Mouse (Mus musculus) kidney, embryonic 16.5 days (tissue): Measurements from ENCODE around the gene Mmp7. TPM values are rescaled to one million over a fixed set of nuclear protein-coding genes. Genes with fewer than 3 reads are reported as not detected.

Source experiments
- ATAC-seq: fragments of 200-750 bp; cut with Nextera tagmentation; 2 replicates; pipeline ENCODE4 v1.8.0; 2017; ENCODE audit warnings: moderate TSS enrichment; ENCODE audit not compliant: low FRiP score, low TSS enrichment
- H3K27ac ChIP-seq: fragments of 300-500 bp; sonication (generic); 2 replicates; pipeline ENCODE4 v1.5.1; 2014; ENCODE audit warnings: low read length
- H3K27me3 ChIP-seq: fragments of 300-500 bp; sonication (generic); 2 replicates; pipeline ENCODE4 v1.6.1; 2014; ENCODE audit warnings: low read length, control low read depth, mixed read lengths; ENCODE audit not compliant: insufficient read depth
- H3K36me3 ChIP-seq: fragments of 300-500 bp; sonication (generic); 2 replicates; pipeline ENCODE4 v1.6.1; 2014; ENCODE audit warnings: low read length, control low read depth, mixed read lengths; ENCODE audit not compliant: insufficient read depth
- H3K4me1 ChIP-seq: fragments of 300-500 bp; sonication (generic); 2 replicates; pipeline ENCODE4 v1.6.1; 2014; ENCODE audit warnings: low read length, control low read depth, mixed read lengths; ENCODE audit not compliant: insufficient read depth
- H3K4me2 ChIP-seq: fragments of 300-500 bp; sonication (generic); replicated peaks from 2 replicates; pipeline ENCODE4 v1.6.1; 2014; ENCODE audit warnings: low read depth, low read length
- H3K4me3 ChIP-seq: fragments of 300-500 bp; sonication (generic); 2 replicates; pipeline ENCODE4 v1.5.1; 2014; ENCODE audit warnings: mild to moderate bottlenecking, low read length
- H3K9ac ChIP-seq: fragments of 300-500 bp; sonication (generic); replicated peaks from 2 replicates; pipeline ENCODE4 v1.6.1; 2014; ENCODE audit warnings: low read length
- H3K9me3 ChIP-seq: fragments of 300-500 bp; sonication (generic); 2 replicates; pipeline ENCODE4 v1.6.1; 2016; ENCODE audit warnings: low read length, control low read depth
- WGBS: fragments of 180-500 bp; shearing (Covaris S2); extraction: QIAGEN DNeasy Blood & Tissue Kit; methylation state at CpG from one replicate; pipeline ENCODE4 v1.1.7; 2014; 5-methylcytosine and 5-hydroxymethylcytosine counted together
- polyA plus RNA-seq: library from polyadenylated mRNA; unstranded; fragments of >200 nt; fragmentation: Nextera tagmentation; extraction: Ambion mirVana; gene quantifications from 2 replicates; pipeline ENCODE4 v1.2.1, GENCODE M21; 2015

Gene Mmp7
- polyA plus RNA-seq = not detected in 2 replicates

DNA sequence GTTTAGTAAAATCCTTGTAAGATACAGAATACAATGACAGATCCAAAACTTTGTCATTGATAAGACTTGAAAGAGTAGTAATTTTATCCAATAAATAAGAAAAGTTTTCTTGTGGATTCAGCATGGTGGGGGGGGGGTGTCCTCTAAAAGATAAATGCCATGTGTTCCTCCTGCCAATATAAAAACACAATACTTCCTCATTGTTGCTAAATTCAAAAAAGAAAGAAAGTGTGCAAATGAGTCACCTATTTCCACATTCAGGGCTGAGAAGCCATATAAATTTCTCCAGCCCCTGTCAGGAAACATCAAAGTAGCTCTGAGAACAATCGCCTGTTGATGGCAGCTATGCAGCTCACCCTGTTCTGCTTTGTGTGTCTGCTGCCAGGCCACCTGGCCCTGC is at the start of gene Mmp7:
Mmp7 (plus strand) TSS at position 301 of the 400 bp plus-strand sequence.
- Histone ChIP-seq H3K4me2 (no peak within 1 kb of the TSS), H3K27me3 (no peaks in the 10 kb centered on the region), H3K9ac (no peak within 1 kb of the TSS), H3K27ac (no peak within 1 kb of the TSS), H3K4me1 (no peaks in the 10 kb centered on the region), H3K4me3 (no peak within 1 kb of the TSS), H3K36me3 (no peaks in the 10 kb centered on the region), H3K9me3 (no peaks in the 10 kb centered on the region)
- WGBS = 28% methylated on average over 1 of the region's 1 CpGs
- ATAC-seq = no peak

DNA sequence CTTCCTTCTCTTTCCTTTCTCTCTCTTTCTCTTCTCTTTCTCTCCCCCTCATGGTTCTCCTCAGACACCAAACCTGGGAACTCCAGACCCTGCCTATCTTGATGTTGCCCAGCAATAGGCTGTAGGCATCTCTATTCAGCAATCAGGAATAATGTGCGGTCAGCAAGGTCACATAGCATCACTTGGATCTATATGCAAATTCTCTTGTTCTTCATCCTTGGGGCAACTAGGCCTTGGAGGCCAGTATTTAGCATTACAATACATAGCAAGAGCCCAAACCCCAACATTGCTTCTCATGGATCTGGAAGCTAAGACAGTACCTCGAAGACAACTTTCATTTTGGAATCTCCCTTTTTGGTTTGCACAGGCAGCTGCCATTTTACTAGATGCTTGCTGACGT is 44.0 kb upstream of the Mmp7 start:
- Histone ChIP-seq H3K27me3 (no peaks in the 10 kb centered on the region), H3K4me1 (no peaks in the 10 kb centered on the region), H3K4me2 (no peak overlapping the region), H3K36me3 (no peaks in the 10 kb centered on the region), H3K9me3 (no peaks in the 10 kb centered on the region), H3K27ac (no peak overlapping the region), H3K4me3 (no peak overlapping the region), H3K9ac (no peak overlapping the region)
- WGBS = 90% methylated on average over 3 of the region's 3 CpGs
- ATAC-seq = no peak

DNA sequence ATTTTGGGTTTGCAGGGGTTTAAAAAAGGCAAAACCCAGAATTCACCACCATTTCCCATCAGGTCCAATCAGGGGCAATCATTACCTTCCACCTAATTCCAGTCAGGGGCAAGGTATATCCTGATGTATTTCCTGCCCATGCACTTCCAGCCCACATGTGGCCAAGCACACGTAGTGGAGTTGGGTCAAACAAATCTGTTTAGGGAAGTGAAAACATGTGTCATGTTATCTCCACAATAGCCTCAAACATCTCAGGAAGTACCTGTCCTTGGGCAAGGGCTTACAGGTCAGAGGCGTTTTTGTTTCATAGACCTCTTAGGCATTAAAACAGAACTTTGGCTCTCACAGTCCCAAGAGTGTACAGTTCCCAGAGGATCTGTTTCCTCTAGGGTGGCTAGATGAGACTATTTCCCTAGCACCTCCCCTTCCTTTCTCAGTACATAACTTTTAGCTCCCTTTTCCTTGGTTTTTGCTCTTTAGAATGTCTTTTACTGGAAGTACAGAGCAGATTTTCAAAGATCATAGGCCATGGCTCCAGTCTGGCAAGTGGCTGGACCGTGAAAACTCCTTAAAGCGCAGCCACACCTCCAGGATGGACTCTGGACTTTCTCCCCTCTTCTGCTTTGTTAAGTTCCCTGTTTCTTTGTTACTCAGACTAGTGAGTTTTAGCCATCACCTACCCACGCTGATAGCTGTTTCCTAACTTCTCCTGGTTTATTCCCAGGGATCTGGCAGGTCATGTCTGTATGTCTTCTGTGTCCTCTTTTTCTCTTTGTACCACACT is 41.3 kb upstream of the Mmp7 start:
- no peaks in the 10 kb centered on the region for H3K9me3 ChIP-seq
- 72% methylated on average over 5 of the region's 5 CpGs for WGBS
- H3K4me1 ChIP-seq = no peaks in the 10 kb centered on the region
- no peak overlapping the region for H3K27ac ChIP-seq
- H3K4me3 ChIP-seq = no peak overlapping the region
- no peak overlapping the region for H3K9ac ChIP-seq
- H3K4me2 ChIP-seq = no peak overlapping the region
- 0 out of 2 replicates have a peak, but pooled peaks have one; percentile 46 for ATAC-seq
- no peaks in the 10 kb centered on the region for H3K36me3 ChIP-seq
- no peaks in the 10 kb centered on the region for H3K27me3 ChIP-seq

DNA sequence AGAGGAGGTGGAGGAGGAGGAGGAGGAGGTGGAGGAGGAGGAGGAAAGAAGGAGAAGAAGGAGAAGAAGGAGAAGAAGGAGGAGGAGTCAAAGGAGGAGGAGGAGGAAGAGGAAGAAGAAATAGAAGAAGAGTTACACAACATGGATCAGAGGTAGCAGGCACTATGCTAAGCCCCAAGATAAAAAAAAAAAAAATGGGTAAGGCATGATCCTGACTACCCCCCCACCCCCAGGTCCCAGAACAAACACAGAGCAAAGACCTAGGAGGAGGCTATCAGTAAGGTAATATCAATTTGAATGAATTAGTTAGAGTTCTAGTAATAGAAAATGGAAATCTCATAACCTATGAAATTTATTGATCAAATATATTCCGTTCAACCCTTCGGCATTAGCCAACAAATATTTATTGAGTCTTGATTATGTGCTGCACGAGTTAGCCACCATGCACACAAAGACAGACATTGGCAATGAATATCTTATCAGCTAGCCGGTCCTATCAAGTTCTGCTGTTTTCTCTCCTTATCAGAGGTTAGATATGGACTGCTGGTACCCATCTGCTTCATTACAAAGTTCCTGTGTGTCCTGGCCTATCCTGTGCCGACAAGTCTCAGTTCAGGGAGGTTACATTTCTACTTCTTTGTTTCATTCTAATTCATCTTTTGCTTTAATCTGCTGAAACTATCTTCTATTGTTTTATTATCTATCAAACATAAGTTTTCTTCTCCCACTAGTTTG is 39.4 kb upstream of the Mmp7 start:
- no peak for ATAC-seq
- Histone ChIP-seq H3K9me3 (no peaks in the 10 kb centered on the region), H3K36me3 (no peaks in the 10 kb centered on the region), H3K4me2 (no peak overlapping the region), H3K27ac (no peak overlapping the region), H3K27me3 (no peaks in the 10 kb centered on the region), H3K4me1 (no peaks in the 10 kb centered on the region), H3K9ac (no peak overlapping the region), H3K4me3 (no peak overlapping the region)
- 87% methylated on average over 5 of the region's 5 CpGs for WGBS

DNA sequence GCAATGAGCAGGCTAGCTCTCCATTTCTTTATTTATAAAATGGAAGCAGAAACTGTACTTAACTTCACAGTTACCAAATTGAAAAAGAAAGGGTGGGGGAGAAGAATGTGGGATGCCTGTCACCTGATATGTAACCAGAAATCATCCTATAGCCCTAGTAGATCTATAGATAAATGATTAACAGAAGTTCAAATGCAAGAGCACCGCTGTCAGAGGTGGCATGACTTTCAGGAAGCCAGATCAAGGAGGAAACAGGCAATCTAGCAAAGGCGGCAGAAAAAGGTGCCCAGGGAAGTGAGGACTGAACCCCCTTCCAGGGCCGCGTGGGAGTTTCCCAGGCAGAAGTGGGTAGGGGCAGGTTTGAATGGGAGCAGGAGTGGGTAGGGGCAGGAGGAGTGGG is 33.9 kb upstream of the Mmp7 start:
- no peaks in the 10 kb centered on the region for H3K36me3 ChIP-seq
- peak; percentile 49; the same call in 1 of the 2 replicates for ATAC-seq

DNA sequence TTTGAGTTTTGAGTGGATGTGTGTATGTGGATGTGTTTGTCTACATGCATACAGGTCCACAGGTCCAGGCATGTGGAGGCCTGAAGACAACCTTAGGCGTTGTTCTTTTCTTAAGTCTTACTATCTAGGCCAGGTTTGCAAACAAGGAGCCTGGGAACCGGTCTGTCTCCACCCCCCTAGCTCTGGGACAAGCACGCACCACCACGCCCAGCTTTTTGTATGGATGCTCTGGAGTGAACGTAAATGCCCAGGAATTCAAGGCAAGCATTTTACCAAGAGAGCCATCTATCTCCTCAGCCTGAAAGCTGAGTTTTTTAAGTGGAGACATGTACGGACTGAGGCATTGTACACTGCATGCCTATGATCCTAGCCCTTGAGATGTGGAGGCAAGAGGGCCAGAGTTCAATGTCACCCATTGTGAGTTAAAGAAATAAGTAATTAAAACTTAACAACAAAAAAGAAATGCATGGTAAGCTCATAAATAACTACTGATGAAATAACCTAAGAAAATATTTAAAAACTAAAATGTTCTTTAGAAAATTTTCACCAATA is 32.3 kb upstream of the Mmp7 start:
- no peak overlapping the region for H3K27ac ChIP-seq
- no peaks in the 10 kb centered on the region for H3K27me3 ChIP-seq
- H3K4me2 ChIP-seq = no peak overlapping the region
- no peak overlapping the region for H3K9ac ChIP-seq
- no peaks in the 10 kb centered on the region for H3K9me3 ChIP-seq
- 85% methylated on average over 6 of the region's 6 CpGs for WGBS
- H3K4me1 ChIP-seq = no peaks in the 10 kb centered on the region
- no peaks in the 10 kb centered on the region for H3K36me3 ChIP-seq
- ATAC-seq = no peak
- no peak overlapping the region for H3K4me3 ChIP-seq

More for the DNA sequence above, 33.9 kb upstream of the Mmp7 start:
- no peaks in the 10 kb centered on the region for H3K9me3 ChIP-seq
- no peaks in the 10 kb centered on the region for H3K27me3 ChIP-seq
- H3K4me1 ChIP-seq = no peaks in the 10 kb centered on the region
- WGBS = 57% methylated on average over 4 of the region's 4 CpGs
- H3K4me2 ChIP-seq = no peak overlapping the region
- H3K27ac ChIP-seq = no peak overlapping the region
- no peak overlapping the region for H3K4me3 ChIP-seq
- H3K9ac ChIP-seq = no peak overlapping the region

DNA sequence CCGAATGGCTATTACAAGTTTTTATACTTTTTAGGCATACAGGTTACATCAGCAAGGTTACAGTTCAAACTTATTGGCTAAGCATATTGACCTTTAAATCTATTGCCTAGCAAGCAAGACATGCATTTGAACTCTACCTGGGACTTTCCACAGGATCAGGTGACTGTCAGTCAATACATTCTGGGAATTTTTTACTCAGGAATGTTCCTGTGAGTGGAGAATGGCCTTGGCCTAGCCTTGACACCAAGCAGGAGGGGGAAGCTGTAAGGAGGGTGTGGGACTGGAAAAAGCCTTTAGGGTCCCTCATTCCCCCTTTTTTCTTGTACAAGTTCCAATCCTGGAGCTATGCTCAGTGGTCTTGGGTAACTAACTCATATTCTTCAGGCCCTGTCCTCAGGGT is 30.5 kb upstream of the Mmp7 start:
- H3K4me1 ChIP-seq = no peaks in the 10 kb centered on the region
- no peak overlapping the region for H3K9ac ChIP-seq
- no peak overlapping the region for H3K4me3 ChIP-seq
- ATAC-seq = no peak
- 96% methylated on average over 1 of the region's 1 CpGs for WGBS
- H3K27me3 ChIP-seq = no peaks in the 10 kb centered on the region
- H3K9me3 ChIP-seq = no peaks in the 10 kb centered on the region
- H3K27ac ChIP-seq = no peak overlapping the region
- no peaks in the 10 kb centered on the region for H3K36me3 ChIP-seq
- no peak overlapping the region for H3K4me2 ChIP-seq

DNA sequence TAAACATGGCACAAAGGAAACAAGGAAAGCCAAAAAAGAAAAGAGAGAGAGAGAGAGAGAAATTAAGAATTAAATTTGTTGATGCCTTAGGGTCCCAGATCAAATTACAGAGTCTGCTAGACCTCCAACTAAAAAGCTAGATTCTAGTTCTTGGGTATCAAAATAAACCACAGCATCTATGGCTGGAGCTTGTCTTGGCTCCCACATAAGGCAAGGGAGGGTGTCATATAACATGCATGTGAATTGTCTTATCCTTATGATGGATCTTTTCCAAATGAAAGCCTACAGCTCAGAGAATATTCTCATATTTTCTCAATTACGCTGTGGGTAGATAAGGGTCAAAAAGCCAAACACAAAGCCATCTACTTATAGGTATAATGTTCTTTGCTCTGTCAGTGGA is 22.2 kb upstream of the Mmp7 start:
- H3K27me3 ChIP-seq = no peaks in the 10 kb centered on the region
- no peak overlapping the region for H3K27ac ChIP-seq
- H3K4me2 ChIP-seq = no peak overlapping the region
- WGBS = 86% methylated on average over 1 of the region's 1 CpGs
- no peak for ATAC-seq
- H3K4me3 ChIP-seq = no peak overlapping the region
- H3K9me3 ChIP-seq = no peaks in the 10 kb centered on the region
- H3K4me1 ChIP-seq = no peaks in the 10 kb centered on the region
- H3K36me3 ChIP-seq = no peaks in the 10 kb centered on the region
- H3K9ac ChIP-seq = no peak overlapping the region

DNA sequence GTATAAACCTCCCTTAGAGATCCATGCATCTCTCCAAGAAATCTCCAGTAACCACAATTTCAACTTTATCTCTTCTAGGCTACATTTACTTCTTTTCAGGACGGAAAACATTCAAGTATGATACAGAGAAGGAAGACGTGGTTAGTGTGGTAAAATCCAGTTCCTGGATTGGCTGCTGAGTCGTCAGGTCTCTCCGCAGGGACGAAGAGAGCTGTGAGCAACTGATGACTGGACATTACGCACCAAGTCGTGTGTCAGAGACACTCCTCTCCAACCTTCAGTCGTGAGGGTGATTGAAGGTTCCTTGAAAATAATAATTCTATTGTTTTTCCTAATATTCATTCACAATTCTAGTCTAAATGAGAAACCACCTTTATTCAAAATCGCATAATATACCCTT is 18.9 kb upstream of the Mmp7 start:
- Histone ChIP-seq H3K27me3 (no peaks in the 10 kb centered on the region), H3K9ac (no peak overlapping the region), H3K9me3 (no peaks in the 10 kb centered on the region), H3K4me3 (no peak overlapping the region), H3K4me1 (no peaks in the 10 kb centered on the region), H3K4me2 (no peak overlapping the region), H3K27ac (no peak overlapping the region), H3K36me3 (no peaks in the 10 kb centered on the region)
- 86% methylated on average over 9 of the region's 9 CpGs for WGBS
- no peak for ATAC-seq
